Mouse (Mus musculus): Measurements from ENCODE around the gene Agl. TPM values are rescaled to one million over a fixed set of nuclear protein-coding genes. Genes with fewer than 3 reads are reported as not detected.

Agl gene
- total RNA-seq (2023), result 6.2 TPM

GRCm38 (mm10) chr3:116807811-116808506 is at the start of gene Agl:
Agl (minus strand) TSS chr3:116808166.

GRCm38 (mm10) chr3:116712436-116712881 is 95.5 kb downstream of the Agl start, which contains the start of gene Slc35a3:
Slc35a3 (minus strand) TSS chr3:116712831.

Other genes with a start within 250 kb of the Agl start
- gene Lrrc39, start 245.2 kb downstream of the Agl start, total RNA-seq (2023), result not detected
- 7.7 TPM for gene Sass6, start 213.2 kb downstream of the Agl start, total RNA-seq (2023)
- gene Trmt13, start 193.6 kb downstream of the Agl start, total RNA-seq (2023), result 32.4 TPM
- 92.9 TPM for gene Mfsd14a, start 145.5 kb downstream of the Agl start, total RNA-seq (2023)
- not detected for gene Gm43191, start 126.9 kb downstream of the Agl start, total RNA-seq (2023)
- gene Slc35a3, start 95.3 kb downstream of the Agl start, total RNA-seq (2023), result 17.8 TPM
- 12.5 TPM for gene Frrs1, start 51.3 kb upstream of the Agl start, total RNA-seq (2023)
- not detected for gene 4930455H04Rik, start 160.1 kb upstream of the Agl start, total RNA-seq (2023)
- gene Palmd, start 160.8 kb upstream of the Agl start, total RNA-seq (2023), result 1.1 TPM